8 mouse cellular contexts compared by ENCODE assay signal in the genomic region with DNA sequence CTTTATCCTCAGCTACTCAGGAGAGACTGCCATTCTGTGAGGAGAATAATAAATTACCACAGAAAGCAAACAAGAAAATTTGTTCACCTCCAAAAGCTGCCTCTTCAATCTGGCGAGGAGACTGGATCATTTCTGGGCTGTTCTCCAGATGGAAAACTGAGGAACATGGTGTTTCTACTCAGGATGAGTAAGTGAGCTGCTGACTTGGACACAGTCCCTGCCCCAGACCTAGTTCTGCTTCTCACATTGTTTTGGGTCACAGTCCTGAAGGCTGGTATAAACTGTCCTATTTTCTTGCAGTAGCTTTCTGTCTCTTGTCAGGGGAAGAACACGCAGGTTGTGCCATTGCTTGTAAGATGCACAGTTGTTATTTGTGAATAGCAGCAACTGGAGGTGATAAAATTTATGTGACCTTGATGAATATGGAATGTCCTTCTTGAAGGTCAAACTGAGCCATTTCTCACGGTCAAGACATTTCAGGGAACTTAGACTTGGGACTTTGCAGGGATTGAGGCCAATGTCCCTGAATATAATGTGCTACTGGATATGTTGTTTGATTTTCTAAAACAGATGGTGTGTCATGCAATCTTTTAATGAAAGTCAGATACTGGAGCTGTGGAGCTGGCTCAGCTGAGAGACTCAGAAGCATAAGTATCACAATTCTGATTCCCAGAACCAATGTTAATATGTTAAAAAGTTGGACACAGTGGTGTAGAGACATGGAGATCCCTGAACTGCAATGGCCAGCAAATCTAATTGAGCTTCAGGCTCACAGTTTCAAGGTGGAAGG.
DNase-seq lines count a peak whose midpoint lies in the region; ATAC-seq and TF ChIP-seq lines count a peak whose summit lies in the region.

No protein-coding gene starts in this region.

- no peak overlapping the region for H3K4me2 ChIP-seq in forebrain, postnatal 0 days (ENCODE audit: low read depth)
- H3K4me2 ChIP-seq in forebrain, embryonic 13.5 days = no peak overlapping the region
- H3K4me2 ChIP-seq in kidney, embryonic 15.5 days = no peak overlapping the region

- H3K27me3 ChIP-seq in forebrain, postnatal 0 days (ENCODE audit: insufficient read depth, low read length) = no peaks in the 10 kb centered on the region
- H3K27me3 ChIP-seq in forebrain, embryonic 13.5 days = no peaks in the 10 kb centered on the region
- H3K27me3 ChIP-seq in hindbrain, embryonic 10.5 days (ENCODE audit: insufficient read depth, poor library complexity, severe bottlenecking) = no peaks in the 10 kb centered on the region
- no peaks in the 10 kb centered on the region for H3K27me3 ChIP-seq in kidney, embryonic 15.5 days

- no peak for ATAC-seq in forebrain, postnatal 0 days
- ATAC-seq in forebrain, embryonic 13.5 days = no peak
- ATAC-seq in kidney, embryonic 15.5 days (replicated peaks; ENCODE audit: low FRiP score) = no peak

- H3K4me1 ChIP-seq in forebrain, postnatal 0 days (ENCODE audit: insufficient read depth) = no peaks in the 10 kb centered on the region
- peaks cover 9% of the 10 kb centered on the region; the same call in 1 of the 2 replicates for H3K4me1 ChIP-seq in forebrain, embryonic 13.5 days
- peaks cover 11% of the 10 kb centered on the region for H3K4me1 ChIP-seq in hindbrain, embryonic 10.5 days (replicated peaks)
- no peaks in the 10 kb centered on the region for H3K4me1 ChIP-seq in kidney, embryonic 15.5 days

- DNase-seq in forebrain, postnatal 0 days = peak; percentile 33
- DNase-seq in adrenal gland, postnatal 36 days = peak; percentile 20 to 63
- peak; percentile 71 for DNase-seq in gastrocnemius, adult 2 months
- DNase-seq in left cerebral cortex, adult 8-10 months (ENCODE audit: low spot score in 2 of 2) = peak; percentile 8 to 74
- DNase-seq in hindbrain, embryonic 10.5 days (ENCODE audit: low spot score) = no peak
- DNase-seq in embryo, embryonic 9.5 days (ENCODE audit: extremely low spot score) = no peak

- no peak overlapping the region for H3K9ac ChIP-seq in forebrain, postnatal 0 days
- no peak overlapping the region for H3K9ac ChIP-seq in forebrain, embryonic 13.5 days
- H3K9ac ChIP-seq in kidney, embryonic 15.5 days = no peak overlapping the region

- H3K36me3 ChIP-seq in forebrain, postnatal 0 days (ENCODE audit: insufficient read depth) = no peaks in the 10 kb centered on the region
- H3K36me3 ChIP-seq in forebrain, embryonic 13.5 days (ENCODE audit: poor library complexity, severe bottlenecking) = no peaks in the 10 kb centered on the region
- H3K36me3 ChIP-seq in hindbrain, embryonic 10.5 days = no peaks in the 10 kb centered on the region
- no peaks in the 10 kb centered on the region for H3K36me3 ChIP-seq in kidney, embryonic 15.5 days

- H3K9me3 ChIP-seq in forebrain, postnatal 0 days (ENCODE audit: low read length) = no peaks in the 10 kb centered on the region
- no peaks in the 10 kb centered on the region for H3K9me3 ChIP-seq in forebrain, embryonic 13.5 days (replicated peaks)
- no peaks in the 10 kb centered on the region for H3K9me3 ChIP-seq in hindbrain, embryonic 10.5 days
- no peaks in the 10 kb centered on the region for H3K9me3 ChIP-seq in kidney, embryonic 15.5 days (replicated peaks)

- no peak overlapping the region for H3K4me3 ChIP-seq in forebrain, postnatal 0 days (ENCODE audit: low read depth, low read length)
- H3K4me3 ChIP-seq in forebrain, embryonic 13.5 days = no peak overlapping the region
- no peak overlapping the region for H3K4me3 ChIP-seq in gastrocnemius, adult 2 months
- no peak overlapping the region for H3K4me3 ChIP-seq in hindbrain, embryonic 10.5 days
- no peak overlapping the region for H3K4me3 ChIP-seq in kidney, embryonic 15.5 days (replicated peaks)

- no peak for TF ChIP-seq CTCF in forebrain, postnatal 0 days (IDR thresholded peaks at IDR 0.05; ENCODE audit: low read depth)
- TF ChIP-seq CTCF in gastrocnemius, adult 2 months (IDR thresholded peaks at IDR 0.05) = no peak

- intact Hi-C loops in gastrocnemius, adult 2 months (cut with DNase I) = no loop called here

- 75% methylated on average over 3 of the region's 3 CpGs for WGBS in forebrain, postnatal 0 days
- WGBS in forebrain, embryonic 13.5 days = 92% methylated on average over 3 of the region's 3 CpGs
- 93% methylated on average over 3 of the region's 3 CpGs for WGBS in hindbrain, embryonic 10.5 days
- 69% methylated on average over 3 of the region's 3 CpGs for WGBS in kidney, embryonic 15.5 days

- H3K27ac ChIP-seq in forebrain, postnatal 0 days (ENCODE audit: low read depth, low read length) = peak overlapping the region; percentile 35; the same call in 1 of the 2 replicates
- H3K27ac ChIP-seq in forebrain, embryonic 13.5 days = no peak overlapping the region
- peak overlapping the region; percentile 68 for H3K27ac ChIP-seq in gastrocnemius, adult 2 months
- H3K27ac ChIP-seq in hindbrain, embryonic 10.5 days = no peak overlapping the region
- H3K27ac ChIP-seq in kidney, embryonic 15.5 days = no peak overlapping the region

Comparison
In these comparisons a context has a peak if more than half of its experiments do, and no peak if none do; other contexts are left out.
1. H3K27ac ChIP-seq: peak in forebrain, postnatal 0 days (single experiment) and gastrocnemius, adult 2 months (single experiment); none in forebrain, embryonic 13.5 days (single experiment), hindbrain, embryonic 10.5 days (single experiment) and kidney, embryonic 15.5 days (single experiment).
2. DNase-seq: peak in forebrain, postnatal 0 days (single experiment), adrenal gland, postnatal 36 days (2 of 2), gastrocnemius, adult 2 months (single experiment) and left cerebral cortex, adult 8-10 months (2 of 2); none in hindbrain, embryonic 10.5 days (single experiment) and embryo, embryonic 9.5 days (single experiment).